Mouse (Mus musculus): Measurements from ENCODE around the gene Ift81.

DNA sequence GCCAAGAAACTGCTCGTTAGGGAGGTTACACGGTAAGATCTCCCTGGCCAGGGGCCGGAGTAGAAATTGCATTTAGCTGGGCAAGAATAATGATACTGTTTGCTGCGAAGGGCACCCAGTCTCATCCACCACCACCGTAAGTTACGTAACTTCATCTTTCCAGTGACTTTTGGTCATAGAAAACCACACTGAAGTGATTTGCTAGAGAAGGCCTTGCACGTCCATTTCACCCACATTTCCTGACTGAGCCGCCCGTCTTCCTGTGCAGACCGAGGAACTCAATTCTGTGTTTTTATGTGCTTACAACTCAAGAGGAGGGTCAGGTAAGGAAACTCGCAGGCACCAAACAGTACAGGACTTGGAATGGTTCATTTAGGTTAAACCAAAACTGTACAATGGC is 76.2 kb downstream of the Ift81 start:
- TF ChIP-seq CTCF (IDR thresholded peaks at IDR 0.05) (no peak), EP300 (IDR thresholded peaks at IDR 0.05) (no peak)
